Mouse (Mus musculus): ENCODE measurements around the gene Padi2. TPM values are rescaled to one million over a fixed set of nuclear protein-coding genes. Genes with fewer than 3 reads are reported as not detected.

The Padi2 gene
- polyA plus RNA-seq, 1 experiment from 2014 or later = 1.2 TPM

GRCm38 (mm10) chr4:140922508-140922907 is 16.4 kb downstream of the Padi2 start:
- no peak overlapping the region for H3K27ac ChIP-seq (ENCODE audit: low read depth, low read length)
- H3K4me1 ChIP-seq (replicated peaks; ENCODE audit: control insufficient read depth, insufficient read depth, low read length) = no peaks in the 10 kb centered on the region
- no peak overlapping the region for H3K4me3 ChIP-seq (ENCODE audit: low read depth, low read length)
- H3K36me3 ChIP-seq (ENCODE audit: control insufficient read depth, insufficient read depth) = no peaks in the 10 kb centered on the region
- WGBS = 85% methylated on average over 5 of the region's 5 CpGs
- H3K27me3 ChIP-seq (replicated peaks; ENCODE audit: control insufficient read depth, insufficient read depth, low read length) = no peaks in the 10 kb centered on the region
- H3K4me2 ChIP-seq (replicated peaks; ENCODE audit: low read depth) = no peak overlapping the region
- no peak for TF ChIP-seq CTCF (IDR thresholded peaks at IDR 0.05; ENCODE audit: low read depth)
- no peaks in the 10 kb centered on the region for H3K9me3 ChIP-seq (ENCODE audit: control insufficient read depth)
- ATAC-seq = no peak
- no peak overlapping the region for H3K9ac ChIP-seq (ENCODE audit: low read depth, low read length)

GRCm38 (mm10) chr4:140925648-140926047 is 19.5 kb downstream of the Padi2 start:
- Histone ChIP-seq H3K36me3 (ENCODE audit: control insufficient read depth, insufficient read depth) (no peaks in the 10 kb centered on the region), H3K4me1 (replicated peaks; ENCODE audit: control insufficient read depth, insufficient read depth, low read length) (no peaks in the 10 kb centered on the region), H3K9ac (ENCODE audit: low read depth, low read length) (no peak overlapping the region), H3K4me3 (ENCODE audit: low read depth, low read length) (no peak overlapping the region), H3K27ac (ENCODE audit: low read depth, low read length) (no peak overlapping the region), H3K27me3 (replicated peaks; ENCODE audit: control insufficient read depth, insufficient read depth, low read length) (no peaks in the 10 kb centered on the region), H3K4me2 (replicated peaks; ENCODE audit: low read depth) (no peak overlapping the region), H3K9me3 (ENCODE audit: control insufficient read depth) (no peaks in the 10 kb centered on the region)
- TF ChIP-seq CTCF (IDR thresholded peaks at IDR 0.05; ENCODE audit: low read depth) = no peak
- no peak for ATAC-seq
- 51% methylated on average over 8 of the region's 8 CpGs for whole genome bisulfite sequencing

- Histone ChIP-seq H3K27me3 (replicated peaks; ENCODE audit: control insufficient read depth, insufficient read depth, low read length) (no peaks in the 10 kb centered on the region), H3K27ac (ENCODE audit: low read depth, low read length) (no peak overlapping the region), H3K9ac (ENCODE audit: low read depth, low read length) (no peak overlapping the region), H3K4me3 (ENCODE audit: low read depth, low read length) (no peak overlapping the region), H3K9me3 (ENCODE audit: control insufficient read depth) (no peaks in the 10 kb centered on the region), H3K36me3 (ENCODE audit: control insufficient read depth, insufficient read depth) (no peaks in the 10 kb centered on the region), H3K4me1 (replicated peaks; ENCODE audit: control insufficient read depth, insufficient read depth, low read length) (no peaks in the 10 kb centered on the region), H3K4me2 (replicated peaks; ENCODE audit: low read depth) (no peak overlapping the region)
- ATAC-seq = no peak
- 73% methylated on average over 9 of the region's 9 CpGs for WGBS
- no peak for TF ChIP-seq CTCF (IDR thresholded peaks at IDR 0.05; ENCODE audit: low read depth)
Observed at GRCm38 (mm10) chr4:140928349-140928748, 22.2 kb downstream of the Padi2 start.

GRCm38 (mm10) chr4:140929745-140930144 is 23.6 kb downstream of the Padi2 start:
- no peak for TF ChIP-seq CTCF (IDR thresholded peaks at IDR 0.05; ENCODE audit: low read depth)
- Histone ChIP-seq H3K36me3 (ENCODE audit: control insufficient read depth, insufficient read depth) (no peaks in the 10 kb centered on the region), H3K4me1 (replicated peaks; ENCODE audit: control insufficient read depth, insufficient read depth, low read length) (no peaks in the 10 kb centered on the region), H3K9ac (ENCODE audit: low read depth, low read length) (no peak overlapping the region), H3K27me3 (replicated peaks; ENCODE audit: control insufficient read depth, insufficient read depth, low read length) (no peaks in the 10 kb centered on the region), H3K27ac (ENCODE audit: low read depth, low read length) (no peak overlapping the region), H3K9me3 (ENCODE audit: control insufficient read depth) (no peaks in the 10 kb centered on the region), H3K4me2 (replicated peaks; ENCODE audit: low read depth) (no peak overlapping the region), H3K4me3 (ENCODE audit: low read depth, low read length) (no peak overlapping the region)
- 58% methylated on average over 8 of the region's 8 CpGs for WGBS
- no peak for ATAC-seq

- Histone ChIP-seq H3K4me2 (replicated peaks; ENCODE audit: low read depth) (no peak overlapping the region), H3K9me3 (ENCODE audit: control insufficient read depth) (no peaks in the 10 kb centered on the region), H3K27me3 (replicated peaks; ENCODE audit: control insufficient read depth, insufficient read depth, low read length) (no peaks in the 10 kb centered on the region), H3K36me3 (ENCODE audit: control insufficient read depth, insufficient read depth) (no peaks in the 10 kb centered on the region), H3K27ac (ENCODE audit: low read depth, low read length) (no peak overlapping the region), H3K9ac (ENCODE audit: low read depth, low read length) (no peak overlapping the region), H3K4me1 (replicated peaks; ENCODE audit: control insufficient read depth, insufficient read depth, low read length) (no peaks in the 10 kb centered on the region), H3K4me3 (ENCODE audit: low read depth, low read length) (no peak overlapping the region)
- WGBS = 61% methylated on average over 10 of the region's 10 CpGs
- TF ChIP-seq CTCF (IDR thresholded peaks at IDR 0.05; ENCODE audit: low read depth) = no peak
- ATAC-seq = no peak
Observed at GRCm38 (mm10) chr4:140930900-140931470, 24.8 kb downstream of the Padi2 start.

- Histone ChIP-seq H3K27me3 (replicated peaks; ENCODE audit: control insufficient read depth, insufficient read depth, low read length) (no peaks in the 10 kb centered on the region), H3K36me3 (ENCODE audit: control insufficient read depth, insufficient read depth) (no peaks in the 10 kb centered on the region), H3K4me3 (ENCODE audit: low read depth, low read length) (no peak overlapping the region), H3K27ac (ENCODE audit: low read depth, low read length) (no peak overlapping the region), H3K4me2 (replicated peaks; ENCODE audit: low read depth) (no peak overlapping the region), H3K4me1 (replicated peaks; ENCODE audit: control insufficient read depth, insufficient read depth, low read length) (no peaks in the 10 kb centered on the region), H3K9ac (ENCODE audit: low read depth, low read length) (no peak overlapping the region), H3K9me3 (ENCODE audit: control insufficient read depth) (no peaks in the 10 kb centered on the region)
- WGBS = 79% methylated on average over 9 of the region's 9 CpGs
- TF ChIP-seq CTCF (IDR thresholded peaks at IDR 0.05; ENCODE audit: low read depth) = no peak
- no peak for ATAC-seq
Observed at GRCm38 (mm10) chr4:140935643-140936042, 29.5 kb downstream of the Padi2 start.

GRCm38 (mm10) chr4:140944356-140944755 is 38.2 kb downstream of the Padi2 start:
- 90% methylated on average over 12 of the region's 12 CpGs for WGBS
- no peak for ATAC-seq
- TF ChIP-seq CTCF (IDR thresholded peaks at IDR 0.05; ENCODE audit: low read depth) = no peak

More at GRCm38 (mm10) chr4:140944356-140944755, 38.2 kb downstream of the Padi2 start:
- Histone ChIP-seq H3K27me3 (replicated peaks; ENCODE audit: control insufficient read depth, insufficient read depth, low read length) (no peaks in the 10 kb centered on the region), H3K4me1 (replicated peaks; ENCODE audit: control insufficient read depth, insufficient read depth, low read length) (no peaks in the 10 kb centered on the region), H3K4me3 (ENCODE audit: low read depth, low read length) (no peak overlapping the region), H3K36me3 (ENCODE audit: control insufficient read depth, insufficient read depth) (no peaks in the 10 kb centered on the region), H3K4me2 (replicated peaks; ENCODE audit: low read depth) (no peak overlapping the region), H3K9ac (ENCODE audit: low read depth, low read length) (no peak overlapping the region), H3K27ac (ENCODE audit: low read depth, low read length) (no peak overlapping the region), H3K9me3 (ENCODE audit: control insufficient read depth) (no peaks in the 10 kb centered on the region)
